Mouse (Mus musculus) frontal cortex, postnatal 25 days (tissue): ENCODE measurements around the gene S100a9.
A peak's percentile ranks its signal among the peaks of the same experiment; 100 is the strongest.

Source experiments
- DNase-seq, 2 experiments: peaks; one replicate each; pipeline ENCODE4 v3.0.0; 2022; ENCODE audit warnings: low spot score in 2 of 2

Gene S100a9

DNA sequence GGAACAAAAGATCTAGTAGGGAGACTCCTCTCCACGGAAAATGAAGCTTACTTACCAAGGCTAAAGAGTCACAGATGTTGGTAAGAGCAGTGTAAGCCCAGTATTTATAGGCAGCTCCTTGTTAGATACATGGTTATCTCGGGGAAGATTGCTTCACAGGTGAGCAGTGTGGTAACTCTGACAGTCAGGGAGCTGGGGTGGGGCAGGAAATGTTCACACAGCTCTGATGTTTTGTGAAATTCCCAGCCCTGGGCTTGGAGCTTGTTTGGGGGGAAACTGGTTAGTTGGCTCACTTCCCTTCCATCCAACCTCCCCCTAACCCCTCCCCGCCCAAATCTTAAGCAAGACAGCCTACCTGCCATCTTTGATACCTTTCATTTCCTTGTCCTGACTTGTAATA is at the start of gene S100a9:
Gene S100a9, minus strand, starts transcription at position 109 of the 400 bp plus-strand sequence.
- DNase-seq, result no peak

DNA sequence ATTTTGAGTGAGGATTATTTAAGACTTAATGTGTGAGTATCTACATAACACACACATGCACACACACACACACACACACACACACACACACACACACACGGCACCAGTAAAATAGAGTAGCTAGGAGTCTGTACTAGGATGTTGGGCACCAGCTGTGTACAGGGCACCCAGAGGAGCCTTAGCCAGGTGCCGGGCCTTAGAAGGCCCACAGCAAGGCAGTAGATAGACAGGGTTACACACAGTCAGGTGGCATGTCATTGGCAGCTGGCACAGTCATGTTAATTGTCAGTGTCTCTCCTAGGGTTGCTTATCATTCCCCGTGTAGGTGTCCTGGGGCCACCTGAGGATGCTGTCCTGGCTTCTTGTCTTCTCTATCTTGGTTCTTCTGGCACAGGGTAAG is 31.1 kb upstream of the S100a9 start, which contains the start of gene Pglyrp4:
Gene Pglyrp4, plus strand, starts transcription at position 301 of the 400 bp plus-strand sequence.
- DNase-seq, result no peak

DNA sequence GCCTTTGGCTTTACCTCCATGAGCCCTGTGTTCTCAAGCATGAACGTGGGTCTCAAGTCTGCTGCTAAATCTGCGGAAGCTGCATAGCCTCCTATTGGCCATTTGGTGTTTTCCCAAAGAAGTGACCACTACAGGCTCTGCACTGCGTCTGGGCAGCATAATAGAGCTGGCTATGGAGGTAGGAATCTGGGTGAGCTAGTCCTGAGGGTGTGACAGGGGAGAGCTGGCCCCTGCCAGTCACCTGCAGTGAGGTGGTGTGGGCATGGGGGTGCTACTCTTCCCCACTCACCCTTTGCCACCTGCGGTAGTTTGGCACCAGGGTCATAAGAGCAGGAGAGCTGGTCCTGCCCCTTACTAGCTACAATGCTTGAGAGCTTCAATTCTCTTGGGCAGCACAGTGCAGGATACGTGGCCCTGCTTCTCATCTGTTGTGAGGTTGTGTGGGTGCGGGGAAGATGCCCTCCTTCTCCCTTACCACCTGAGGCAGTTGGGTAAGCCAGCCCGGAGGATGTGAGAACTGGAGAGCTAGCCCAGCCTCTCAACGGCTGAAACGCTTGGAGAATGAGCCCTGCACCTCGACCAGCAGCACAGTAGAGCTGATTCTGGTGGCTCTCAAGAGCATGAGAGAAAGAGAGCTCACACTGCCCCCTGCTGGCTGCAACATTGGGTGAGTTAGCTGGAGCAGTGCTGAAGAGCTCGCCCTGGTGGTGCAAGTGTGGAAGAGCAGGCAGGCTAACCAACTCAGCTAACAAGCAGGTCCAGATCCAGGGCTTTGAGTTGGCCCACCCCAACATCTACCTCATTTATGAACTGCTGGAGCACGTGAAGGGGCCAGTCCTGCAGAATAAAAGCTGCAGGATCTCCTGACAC is 14.3 kb upstream of the S100a9 start:
- DNase-seq, result peak; percentile 86 to 88

DNA sequence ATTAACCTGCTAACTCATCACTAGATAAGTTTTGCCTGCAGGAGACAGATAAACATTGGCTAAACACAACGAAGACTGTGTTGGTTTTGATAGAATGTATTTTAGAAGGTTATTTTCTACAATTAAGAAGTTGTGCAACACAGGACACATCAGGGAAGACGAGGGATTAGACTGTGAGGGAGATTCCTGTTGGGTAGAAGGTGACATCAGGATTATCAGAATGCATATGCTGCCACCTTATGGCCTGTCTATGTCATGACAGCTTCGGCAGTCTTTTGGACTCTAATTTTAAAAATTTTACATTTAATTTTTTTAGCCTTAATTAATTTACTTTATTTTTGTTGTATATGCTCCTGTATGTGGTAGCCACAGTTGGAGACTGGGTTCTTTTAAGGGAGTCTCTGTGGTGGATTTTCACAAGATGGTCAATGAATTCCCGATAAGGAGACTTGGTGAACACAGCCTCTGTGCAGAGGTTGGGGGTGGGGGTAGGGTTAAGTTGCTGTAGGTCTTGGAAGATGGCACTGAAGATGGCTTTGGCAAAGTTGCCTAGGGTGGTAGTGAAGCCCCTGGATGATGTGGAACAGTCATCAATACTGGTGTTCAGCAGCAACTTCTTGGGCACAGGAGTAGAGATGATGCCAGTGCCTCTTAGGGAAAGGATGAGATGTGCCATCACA is 13.1 kb upstream of the S100a9 start:
- no peak for DNase-seq

DNA sequence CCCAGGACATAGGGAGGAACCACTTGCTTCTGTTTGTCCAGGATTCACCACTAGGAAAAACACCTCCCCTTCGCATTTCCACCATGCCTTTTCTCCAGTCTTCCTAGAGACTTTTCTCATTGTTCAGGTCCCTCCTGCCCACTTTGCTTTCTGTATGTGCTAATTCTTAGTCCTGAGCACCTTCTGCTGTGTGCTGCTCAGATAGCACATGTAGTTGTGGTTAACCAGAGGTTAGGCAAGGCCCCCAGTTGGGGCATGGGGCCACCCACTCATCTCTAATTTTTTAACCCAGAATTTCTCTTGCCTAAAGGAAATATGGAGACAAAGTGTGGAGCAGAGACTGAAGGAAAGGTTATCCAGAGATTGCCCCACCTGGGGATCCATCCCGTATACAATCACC is 6.7 kb upstream of the S100a9 start:
- no peak for DNase-seq

- no peak for DNase-seq
Observed at GRCm38 (mm10) chr3:90693496-90693895, 2.0 kb downstream of the S100a9 start.

GRCm38 (mm10) chr3:90686835-90687234 is 8.7 kb downstream of the S100a9 start:
- no peak for DNase-seq

GRCm38 (mm10) chr3:90683929-90684328 is 11.6 kb downstream of the S100a9 start:
- DNase-seq, result no peak

GRCm38 (mm10) chr3:90678656-90679055 is 16.9 kb downstream of the S100a9 start:
- DNase-seq, result no peak

DNA sequence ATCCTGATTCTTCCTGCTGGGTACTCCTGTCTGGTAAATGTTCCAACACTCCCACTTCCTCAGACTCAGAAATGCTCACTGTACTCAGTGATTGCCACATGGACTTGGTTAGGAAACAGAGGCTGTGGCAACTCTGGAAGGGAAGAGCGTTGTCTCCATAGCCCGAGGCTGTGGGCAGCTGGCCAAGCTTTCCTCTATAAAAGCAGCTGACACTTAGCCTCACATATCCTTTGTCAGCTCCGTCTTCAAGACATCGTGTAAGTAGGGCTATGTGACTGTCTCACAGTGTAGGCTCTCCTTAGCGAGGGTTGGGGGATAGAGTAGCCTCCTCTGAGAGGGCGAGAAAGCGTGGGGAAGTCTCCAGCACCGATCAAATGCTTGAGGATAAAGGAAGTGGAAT is 26.7 kb downstream of the S100a9 start, which contains the start of gene S100a8:
Gene S100a8, plus strand, starts transcription at position 133 of the 400 bp plus-strand sequence.
- no peak for DNase-seq

DNA sequence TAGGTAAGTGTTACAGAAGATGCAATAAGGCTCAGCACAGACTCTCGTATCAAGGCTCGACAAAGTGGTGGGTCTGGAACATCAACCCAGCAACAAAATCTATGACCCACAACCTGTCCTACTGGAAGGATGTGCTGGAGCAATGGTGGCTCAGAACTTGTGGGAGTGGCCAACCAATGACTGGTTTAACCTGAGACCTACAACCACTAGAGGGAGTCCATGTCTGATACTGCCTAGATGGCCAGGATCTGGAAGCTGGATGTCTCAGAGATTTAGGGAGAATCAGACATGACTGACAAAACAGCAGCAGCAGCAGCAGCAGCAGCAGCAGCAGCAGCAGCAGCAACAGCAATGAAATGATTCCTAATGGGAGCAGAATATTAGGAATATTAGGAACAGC is 31.3 kb downstream of the S100a9 start:
- DNase-seq, result no peak

GRCm38 (mm10) chr3:90659364-90660044 is 36.0 kb downstream of the S100a9 start:
- DNase-seq, result no peak

- DNase-seq, result no peak
Observed at GRCm38 (mm10) chr3:90657405-90657804, 38.1 kb downstream of the S100a9 start.

- DNase-seq, result no peak
Observed at GRCm38 (mm10) chr3:90653717-90654116, 41.8 kb downstream of the S100a9 start, which contains the start of gene S100a7a. Gene S100a7a, plus strand, starts transcription at chr3:90654017.

GRCm38 (mm10) chr3:90652878-90653508 is 42.5 kb downstream of the S100a9 start:
- peak; percentile 77 to 78 for DNase-seq

DNA sequence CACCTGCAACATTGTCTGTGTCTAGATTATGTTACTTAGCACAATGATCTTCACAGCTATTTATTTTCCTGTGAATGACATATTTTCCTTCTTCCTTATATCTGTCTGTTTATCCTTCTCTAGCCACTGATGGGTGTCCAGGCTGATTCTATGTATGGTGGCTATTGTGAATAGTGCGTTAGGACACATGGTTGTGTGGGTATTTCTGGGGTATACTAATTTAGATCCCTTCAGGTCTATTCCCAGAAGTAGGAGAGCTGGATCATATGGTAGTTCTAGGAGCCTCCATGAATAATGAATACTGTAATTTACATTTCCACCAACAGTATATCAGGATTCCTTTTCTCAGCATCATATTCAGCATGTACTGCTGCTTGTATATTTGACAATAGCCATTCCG is 45.7 kb downstream of the S100a9 start:
- DNase-seq, result no peak

GRCm38 (mm10) chr3:90648981-90649380 is 46.5 kb downstream of the S100a9 start:
- DNase-seq, result no peak

- no peak for DNase-seq
Observed at GRCm38 (mm10) chr3:90647291-90647690, 48.2 kb downstream of the S100a9 start.

DNA sequence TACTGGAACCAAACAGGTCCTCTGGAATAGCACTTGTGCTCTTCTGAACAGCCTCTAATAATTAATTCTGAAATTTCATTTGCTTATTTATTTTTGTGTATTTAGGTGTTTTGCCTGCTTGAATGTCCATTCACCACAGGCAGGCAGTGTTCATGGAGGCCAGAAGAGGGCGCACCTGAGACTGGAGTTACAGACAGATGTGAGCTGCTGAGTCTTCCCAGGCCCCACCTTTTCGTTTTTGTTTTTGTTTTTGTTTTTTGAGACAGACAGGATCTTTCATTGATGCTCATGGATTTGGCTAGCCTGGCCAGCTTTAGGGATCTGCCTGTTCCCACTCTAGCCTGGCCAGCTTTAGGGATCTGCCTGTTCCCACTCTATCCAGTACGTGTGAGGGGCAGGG is 51.3 kb downstream of the S100a9 start:
- DNase-seq, result peak in 1 of 2 experiments; percentile 26
